Mouse (Mus musculus) T-helper 1 cell (primary cell): ENCODE measurements at regions not wholly inside any gene's neighbourhood (a gene's known extent, or its start where the extent isn't known, plus 50 kb on each side); places are given as distances from the start of the nearest gene placed in this dataset.

Source experiments
- in situ Hi-C: fragments of 300-600 bp; cut with MboI, MseI; formaldehyde crosslinking; loops from one replicate; pipeline ENCODE4 v1.15.1; 2025; ENCODE audit warnings: high pct_unique_total_duplicates

- in situ Hi-C loops = no loop called here
These were observed 1537.7 kb upstream of the Gm6569 start for GRCm38 (mm10) chr15:72296648-72297047.

DNA sequence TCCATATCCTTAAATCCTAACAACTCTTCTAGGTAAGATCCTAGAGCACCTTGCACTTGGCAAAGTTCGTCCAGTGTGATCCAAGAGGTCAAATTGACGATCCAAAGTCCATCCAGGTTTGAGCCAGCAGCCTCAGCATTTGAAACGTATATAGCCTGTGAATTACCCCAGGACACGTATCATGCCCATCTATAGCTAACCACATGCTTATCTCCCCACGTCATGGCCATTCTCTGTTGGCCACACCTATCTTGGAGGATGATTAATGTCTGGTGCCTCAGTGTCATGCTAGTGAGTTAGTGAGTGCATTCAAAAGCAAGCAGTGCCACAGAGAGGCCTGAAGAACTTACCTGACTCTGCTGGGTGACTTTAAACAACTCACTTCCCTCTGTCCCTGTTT, 1521.9 kb upstream of the Gm6569 start:
- in situ Hi-C loops = no loop called here

DNA sequence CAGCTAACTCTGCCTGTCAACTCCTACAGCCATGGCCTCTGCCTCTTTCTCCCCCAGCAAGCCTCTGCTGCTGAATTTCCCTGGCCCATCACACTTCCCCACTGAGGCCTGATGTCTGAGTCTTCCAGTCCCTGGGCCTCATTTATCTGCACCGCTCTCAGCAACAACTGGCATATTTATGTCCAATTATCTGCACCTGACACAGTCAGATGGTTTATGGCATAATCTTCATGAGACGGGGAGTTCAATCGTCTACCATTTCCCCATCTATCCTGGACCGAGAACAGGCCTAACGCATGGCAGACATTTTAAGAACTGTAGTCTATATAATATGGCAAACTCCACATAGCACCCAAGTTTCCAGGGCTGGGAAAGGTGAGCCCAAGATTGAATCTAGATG, 1512.8 kb upstream of the Gm6569 start:
- in situ Hi-C loops = no loop called here

- in situ Hi-C loops = no loop called here
These were observed 1512.2 kb upstream of the Gm6569 start for GRCm38 (mm10) chr15:72322127-72322526.

DNA sequence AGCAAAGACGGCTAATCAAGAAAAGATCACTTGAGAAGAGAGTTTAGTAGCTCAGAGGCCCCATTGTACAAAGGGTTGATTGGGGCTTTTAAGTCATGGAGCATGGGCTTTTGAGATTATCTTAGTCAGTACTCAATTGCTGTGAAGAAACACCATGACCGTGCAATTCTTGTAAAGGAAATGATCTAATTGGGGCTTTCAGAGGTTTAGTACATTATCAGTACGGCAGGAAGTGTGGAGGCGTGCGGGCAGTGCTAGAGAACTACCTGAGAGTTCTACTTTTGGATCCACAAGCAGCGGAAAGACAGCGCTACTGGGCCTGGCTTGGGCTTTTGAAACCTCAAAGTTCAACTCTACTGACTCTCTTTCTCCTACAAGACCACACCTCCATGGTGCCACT, 1511.2 kb upstream of the Gm6569 start:
- in situ Hi-C loops = no loop called here

DNA sequence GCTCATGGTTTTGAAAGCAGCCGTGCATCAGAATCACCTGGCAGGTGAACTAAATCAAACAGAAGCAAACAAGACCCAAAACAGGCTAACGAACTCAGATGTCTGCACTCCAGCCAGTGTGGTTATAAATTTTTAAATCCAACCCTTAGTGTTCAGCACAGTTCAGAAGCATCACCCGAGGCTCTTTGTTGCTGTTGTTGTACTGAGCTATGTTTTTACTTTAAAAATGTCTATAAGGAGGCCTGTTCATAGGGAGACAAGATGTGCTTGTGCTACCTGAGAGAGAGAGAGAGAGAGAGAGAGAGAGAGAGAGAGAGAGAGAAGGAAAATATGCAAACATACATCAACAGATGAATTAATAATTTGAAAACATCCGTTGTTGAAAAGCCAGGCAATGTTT, 1503.1 kb upstream of the Gm6569 start:
- in situ Hi-C loops = no loop called here

DNA sequence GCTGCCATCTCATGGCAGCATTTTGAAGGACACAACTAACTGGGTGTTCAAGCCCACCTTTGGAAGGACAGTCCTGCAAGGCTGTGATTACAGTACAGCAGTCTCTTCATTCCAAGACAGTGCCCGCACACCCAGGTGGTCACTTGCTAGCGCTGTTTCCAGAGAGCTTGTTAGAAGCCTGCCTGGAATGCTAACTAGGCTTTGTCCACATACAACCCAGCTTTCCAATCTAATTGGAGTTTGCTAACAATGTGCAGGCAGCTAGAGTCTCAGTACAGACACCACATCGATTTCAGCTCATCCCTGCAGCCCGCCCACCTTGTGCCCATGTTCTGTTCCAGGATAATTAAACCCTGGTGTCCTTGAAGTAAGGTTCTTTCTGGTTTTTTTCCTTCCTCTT, 1499.9 kb upstream of the Gm6569 start:
- in situ Hi-C loops = no loop called here

GRCm38 (mm10) chr15:72339629-72340028, 1494.7 kb upstream of the Gm6569 start:
- in situ Hi-C loops = no loop called here

- in situ Hi-C loops = no loop called here
These were observed 1492.4 kb upstream of the Gm6569 start for GRCm38 (mm10) chr15:72341991-72342390.

- in situ Hi-C loops = no loop called here
These were observed 1491.9 kb upstream of the Gm6569 start for GRCm38 (mm10) chr15:72342504-72342903.

GRCm38 (mm10) chr15:72343794-72344193, 1490.6 kb upstream of the Gm6569 start:
- in situ Hi-C loops = no loop called here

GRCm38 (mm10) chr15:72353371-72353770, 1481.0 kb upstream of the Gm6569 start:
- in situ Hi-C loops = no loop called here

DNA sequence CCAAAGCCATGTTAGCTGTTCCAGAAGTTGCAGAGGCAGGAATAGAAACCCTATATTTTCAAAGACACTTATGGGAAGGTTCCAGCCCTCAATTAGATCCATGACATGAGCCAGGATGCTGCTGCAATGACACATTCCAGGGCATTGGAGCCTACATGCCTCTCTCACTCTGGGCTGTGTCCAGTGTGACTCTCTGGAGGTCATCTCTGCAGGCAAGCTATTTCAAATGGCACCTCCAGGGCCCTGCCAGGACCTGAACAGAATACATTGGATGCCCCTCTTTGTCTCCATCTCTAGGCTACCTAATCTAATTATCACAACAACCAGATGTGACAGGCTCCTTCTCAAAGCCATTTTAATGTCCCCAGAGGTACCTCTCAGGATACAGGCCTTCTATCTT, 1478.7 kb upstream of the Gm6569 start:
- in situ Hi-C loops = no loop called here

DNA sequence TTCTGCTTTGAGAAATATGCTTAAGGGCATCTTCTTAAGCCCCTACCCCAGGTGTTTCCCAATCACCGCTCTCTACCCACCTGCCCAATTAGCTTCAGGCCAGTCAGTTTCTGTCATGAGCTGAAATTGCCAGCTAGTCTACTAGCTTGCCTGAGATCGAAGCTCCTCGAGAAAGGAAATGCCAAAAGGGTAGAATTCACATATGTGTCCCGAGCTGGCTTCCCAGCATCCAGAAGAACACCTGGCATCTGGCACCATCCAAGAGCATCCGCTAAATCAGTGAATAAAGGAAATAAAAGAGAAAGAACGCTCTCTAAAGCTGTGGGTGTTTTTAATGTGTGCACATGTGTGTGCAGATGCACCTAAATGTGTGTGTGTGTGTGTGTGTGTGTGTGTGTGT, 1474.7 kb upstream of the Gm6569 start:
- in situ Hi-C loops = no loop called here

- in situ Hi-C loops = no loop called here
These were observed 1474.3 kb upstream of the Gm6569 start for GRCm38 (mm10) chr15:72360049-72360448.

- in situ Hi-C loops = no loop called here
These were observed 1473.8 kb upstream of the Gm6569 start for GRCm38 (mm10) chr15:72360463-72361030.

DNA sequence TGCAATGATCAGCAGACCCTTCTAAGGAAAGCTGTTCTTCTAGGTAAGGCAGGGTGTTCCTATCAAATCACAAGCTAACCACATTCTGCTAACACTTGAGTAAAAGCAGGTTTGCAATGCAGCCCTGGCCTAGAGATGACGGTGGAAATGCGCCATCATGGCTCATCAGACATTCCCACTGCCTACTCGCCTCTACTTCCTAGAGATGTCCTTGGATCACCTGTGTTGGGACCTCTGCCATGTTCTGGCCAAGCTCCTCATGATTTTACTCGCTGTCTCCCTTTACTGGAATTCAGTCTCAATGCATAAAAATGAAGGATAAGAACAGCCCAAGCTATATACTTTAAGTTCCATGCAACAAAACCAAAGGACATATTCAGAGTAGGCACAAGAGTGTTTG, 1461.3 kb upstream of the Gm6569 start:
- in situ Hi-C loops = no loop called here

DNA sequence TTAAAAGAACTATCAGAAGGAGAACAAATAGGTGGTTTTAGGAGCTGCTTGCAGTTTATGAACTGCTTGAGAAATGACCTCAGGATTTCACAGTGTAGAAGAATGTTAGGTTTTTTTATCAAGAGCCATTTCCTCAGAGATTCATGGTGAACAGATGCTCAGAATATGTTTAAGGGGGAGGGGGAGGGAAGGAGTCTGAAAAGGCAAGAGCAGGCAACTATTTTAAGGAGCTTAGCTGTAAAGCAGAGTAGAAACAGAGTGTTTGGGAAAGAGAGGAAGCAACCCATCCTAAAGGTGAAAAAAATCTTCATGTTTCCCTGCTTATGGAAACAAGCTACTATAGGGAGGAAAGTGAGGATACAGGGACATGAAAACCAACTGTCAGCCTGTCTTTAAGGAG, 1457.2 kb upstream of the Gm6569 start:
- in situ Hi-C loops = no loop called here

GRCm38 (mm10) chr15:72379291-72379690, 1455.1 kb upstream of the Gm6569 start:
- in situ Hi-C loops = no loop called here

GRCm38 (mm10) chr15:72381164-72381563, 1453.2 kb upstream of the Gm6569 start:
- in situ Hi-C loops = no loop called here

DNA sequence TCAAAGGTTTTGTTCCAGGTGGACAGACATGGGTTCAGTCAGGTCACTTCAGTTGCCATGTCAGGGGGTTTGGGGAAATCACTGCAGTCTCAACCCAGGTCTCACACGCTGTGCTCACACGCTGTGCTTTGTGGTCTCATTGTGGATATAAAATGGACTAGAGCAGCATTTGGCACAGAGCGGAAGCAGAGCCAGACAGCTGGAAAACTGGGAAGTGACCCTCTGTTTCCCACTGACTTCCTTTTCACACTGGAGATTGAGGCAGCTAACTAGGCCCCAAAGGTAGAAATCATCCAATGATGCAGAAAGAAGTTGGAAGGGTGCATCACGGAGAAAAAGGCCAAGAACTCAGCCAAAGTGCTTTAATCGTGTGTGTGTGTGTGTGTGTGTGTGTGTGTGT, 1452.6 kb upstream of the Gm6569 start:
- in situ Hi-C loops = no loop called here

DNA sequence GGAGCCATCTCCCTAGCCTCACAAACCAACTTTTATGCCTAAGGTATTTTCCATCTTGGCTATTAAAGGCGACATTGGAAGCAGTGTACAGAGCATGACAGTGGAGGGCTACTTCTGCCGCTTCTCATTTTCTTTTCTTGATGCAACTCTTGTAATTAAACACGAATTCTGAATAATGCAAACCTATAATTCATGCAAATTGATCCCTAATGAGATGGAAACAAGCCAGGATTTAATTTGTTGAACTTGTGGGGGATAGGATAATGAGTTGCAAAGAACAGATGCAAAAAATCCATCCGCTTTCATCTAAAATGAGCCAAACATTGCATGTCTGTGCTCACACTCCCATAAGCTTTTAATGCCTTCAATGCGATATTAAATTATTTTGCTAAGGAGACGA, 1451.8 kb upstream of the Gm6569 start:
- in situ Hi-C loops = no loop called here

- in situ Hi-C loops = no loop called here
These were observed 1451.3 kb upstream of the Gm6569 start for GRCm38 (mm10) chr15:72383062-72383461.

DNA sequence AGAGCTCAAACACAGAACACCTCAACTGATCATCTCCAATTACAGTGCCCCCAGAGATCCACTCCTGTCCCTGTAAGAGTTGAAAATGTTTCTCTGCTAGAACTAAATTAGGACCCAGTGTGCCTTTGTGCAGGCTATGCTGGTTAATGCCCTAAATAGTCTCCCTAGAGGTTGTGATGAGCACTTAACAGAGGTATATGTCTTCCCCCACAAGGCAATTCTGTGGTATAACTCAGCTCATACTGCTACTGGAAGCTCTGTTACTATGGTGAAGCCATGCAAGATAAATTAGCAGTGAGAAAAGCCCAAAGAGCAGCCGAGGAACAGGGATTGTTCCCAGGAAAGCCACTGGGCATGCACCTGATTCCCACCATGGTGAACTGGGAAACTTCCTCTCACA, 1450.9 kb upstream of the Gm6569 start:
- in situ Hi-C loops = no loop called here
